Mouse (Mus musculus) kidney, embryonic 16.5 days (tissue): Measurements from ENCODE around the gene Rsph10b. TPM values are rescaled to one million over a fixed set of nuclear protein-coding genes. Genes with fewer than 3 reads are reported as not detected.
"Not testable (repeated sequence)": the region's sequence is repeated elsewhere in the genome, so short reads cannot be mapped to it uniquely, and the experiment has no call there.

ENCODE experiments used
- ATAC-seq: fragments of 200-750 bp; cut with Nextera tagmentation; 2 replicates; pipeline ENCODE4 v1.8.0; 2017; ENCODE audit warnings: moderate TSS enrichment; ENCODE audit not compliant: low FRiP score, low TSS enrichment
- H3K27ac ChIP-seq: fragments of 300-500 bp; sonication (generic); 2 replicates; pipeline ENCODE4 v1.5.1; 2014; ENCODE audit warnings: low read length
- H3K27me3 ChIP-seq: fragments of 300-500 bp; sonication (generic); 2 replicates; pipeline ENCODE4 v1.6.1; 2014; ENCODE audit warnings: low read length, control low read depth, mixed read lengths; ENCODE audit not compliant: insufficient read depth
- H3K36me3 ChIP-seq: fragments of 300-500 bp; sonication (generic); 2 replicates; pipeline ENCODE4 v1.6.1; 2014; ENCODE audit warnings: low read length, control low read depth, mixed read lengths; ENCODE audit not compliant: insufficient read depth
- H3K4me1 ChIP-seq: fragments of 300-500 bp; sonication (generic); 2 replicates; pipeline ENCODE4 v1.6.1; 2014; ENCODE audit warnings: low read length, control low read depth, mixed read lengths; ENCODE audit not compliant: insufficient read depth
- H3K4me2 ChIP-seq: fragments of 300-500 bp; sonication (generic); replicated peaks from 2 replicates; pipeline ENCODE4 v1.6.1; 2014; ENCODE audit warnings: low read depth, low read length
- H3K4me3 ChIP-seq: fragments of 300-500 bp; sonication (generic); 2 replicates; pipeline ENCODE4 v1.5.1; 2014; ENCODE audit warnings: mild to moderate bottlenecking, low read length
- H3K9ac ChIP-seq: fragments of 300-500 bp; sonication (generic); replicated peaks from 2 replicates; pipeline ENCODE4 v1.6.1; 2014; ENCODE audit warnings: low read length
- H3K9me3 ChIP-seq: fragments of 300-500 bp; sonication (generic); 2 replicates; pipeline ENCODE4 v1.6.1; 2016; ENCODE audit warnings: low read length, control low read depth
- WGBS: fragments of 180-500 bp; shearing (Covaris S2); extraction: QIAGEN DNeasy Blood & Tissue Kit; methylation state at CpG from one replicate; pipeline ENCODE4 v1.1.7; 2014; 5-methylcytosine and 5-hydroxymethylcytosine counted together
- polyA plus RNA-seq: library from polyadenylated mRNA; unstranded; fragments of >200 nt; fragmentation: Nextera tagmentation; extraction: Ambion mirVana; gene quantifications from 2 replicates; pipeline ENCODE4 v1.2.1, GENCODE M21; 2015

The Rsph10b gene
- polyA plus RNA-seq, 1 experiment from 2014 or later = 0.45 TPM

DNA sequence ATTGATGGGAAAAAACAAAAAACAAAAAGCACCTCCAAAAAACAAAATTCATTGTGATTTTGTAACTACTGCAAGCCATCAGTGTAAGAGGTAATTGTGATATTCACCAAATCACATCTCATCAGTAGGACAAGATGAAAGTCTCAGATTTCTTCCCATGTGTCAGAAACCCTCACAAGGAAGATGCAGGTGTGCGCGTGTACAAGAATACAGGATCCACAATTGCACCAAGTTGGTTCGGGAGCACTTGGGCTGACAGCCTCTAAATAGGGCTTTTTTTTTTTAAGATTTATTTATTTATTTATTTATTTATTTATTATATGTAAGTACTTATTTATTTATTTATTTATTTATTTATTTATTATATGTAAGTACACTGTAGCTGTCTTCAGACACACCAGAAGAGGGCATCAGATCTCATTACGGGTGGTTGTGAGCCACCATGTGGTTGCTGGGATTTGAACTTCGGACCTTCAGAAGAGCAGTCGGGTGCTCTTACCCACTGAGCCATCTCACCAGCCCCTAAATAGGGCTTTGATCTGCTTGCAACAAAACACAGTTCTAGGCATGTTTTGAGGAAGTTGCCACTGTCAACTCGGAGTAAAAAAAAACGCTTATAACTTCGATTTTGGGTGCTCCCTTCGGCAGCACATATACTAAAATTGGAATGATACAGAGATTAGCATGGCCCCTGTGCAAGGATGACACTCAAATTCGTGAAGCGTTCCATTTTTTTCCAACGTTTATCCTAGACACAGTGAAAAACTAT, 80.7 kb downstream of the Rsph10b start:
- peak overlapping the region; percentile 52 for H3K4me2 ChIP-seq
- WGBS = 65% methylated on average over 12 of the region's 13 CpGs
- H3K9me3 ChIP-seq, H3K27ac ChIP-seq, H3K9ac ChIP-seq, ATAC-seq, H3K27me3 ChIP-seq, H3K4me1 ChIP-seq: not testable (repeated sequence)
- H3K36me3 ChIP-seq = peaks cover 20% of the 10 kb centered on the region
- peak overlapping the region; percentile 98 for H3K4me3 ChIP-seq

DNA sequence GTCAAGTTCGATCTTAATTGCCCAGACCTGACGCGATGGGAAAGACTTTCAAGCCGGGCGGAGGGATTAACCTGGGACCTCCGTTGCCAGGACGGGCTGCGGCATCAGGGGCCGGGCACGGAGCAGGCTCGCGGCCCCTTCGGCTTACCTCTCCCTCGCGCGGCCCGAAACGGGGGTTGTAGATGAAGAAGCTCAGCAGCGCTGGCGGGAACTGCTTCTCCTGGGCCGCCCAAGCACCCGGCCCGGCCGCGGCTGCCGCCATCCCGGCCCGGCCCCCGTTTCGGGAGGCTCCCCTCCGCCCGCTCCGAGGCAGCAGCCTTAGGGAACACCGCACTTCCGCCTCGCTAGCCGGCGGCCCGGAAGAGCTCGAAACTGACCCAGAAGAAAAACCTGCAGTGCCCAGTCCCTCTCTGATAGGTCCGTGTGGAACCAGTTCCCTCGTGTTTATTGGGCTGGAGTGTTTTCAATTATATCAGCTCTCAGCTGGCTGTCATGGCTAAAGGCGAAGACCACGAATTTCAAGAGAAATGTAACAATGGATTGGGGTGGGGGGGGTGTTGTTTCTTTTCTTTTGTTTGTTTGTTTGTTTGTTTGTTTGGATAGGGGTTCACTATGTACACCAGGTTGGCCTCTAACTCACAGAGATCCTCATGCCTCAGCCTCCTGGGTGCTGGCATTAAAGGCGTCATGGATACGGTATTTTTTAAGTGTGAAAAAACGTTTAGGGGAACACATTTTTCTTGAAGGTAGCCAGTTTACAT, 81.9 kb downstream of the Rsph10b start, which contains the start of gene Ccz1:
Gene Ccz1, minus strand, starts transcription at position 327 of the 761 bp plus-strand sequence.
- Histone ChIP-seq H3K4me2 (peak within 1 kb of the TSS; percentile 52), H3K4me1 (0 out of 2 replicates have a peak, but pooled peaks cover 4% of the 10 kb centered on the region), H3K4me3 (peak within 1 kb of the TSS; percentile 98), H3K36me3 (peaks cover 9% of the 10 kb centered on the region), H3K9ac (peak within 1 kb of the TSS; percentile 94), H3K27ac (peak within 1 kb of the TSS; percentile 87), H3K9me3 (no peaks in the 10 kb centered on the region), H3K27me3 (no peaks in the 10 kb centered on the region)
- WGBS = 3% methylated on average over 47 of the region's 47 CpGs
- ATAC-seq = peak; percentile 99

DNA sequence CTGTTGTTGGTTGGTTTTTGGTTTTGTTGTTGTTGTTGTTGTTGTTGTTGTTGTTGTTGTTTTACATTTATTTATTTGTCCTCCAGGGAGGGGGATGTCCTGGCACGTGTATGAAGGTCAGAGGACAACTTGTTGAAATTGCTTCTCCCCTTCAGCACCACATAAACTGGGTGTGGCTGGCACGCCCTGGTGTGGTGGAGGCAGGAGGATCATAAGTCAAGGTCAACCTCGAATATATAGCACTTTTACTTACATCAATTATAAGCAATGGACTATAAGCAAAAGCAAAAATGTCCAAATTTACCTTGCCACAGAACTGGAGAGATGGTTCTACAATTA, 82.4 kb downstream of the Rsph10b start:
- H3K4me1 ChIP-seq = 0 out of 2 replicates have a peak, but pooled peaks cover 4% of the 10 kb centered on the region
- H3K4me2 ChIP-seq = peak overlapping the region; percentile 52
- no peaks in the 10 kb centered on the region for H3K27me3 ChIP-seq
- H3K36me3 ChIP-seq = peaks cover 8% of the 10 kb centered on the region
- no peak overlapping the region for H3K27ac ChIP-seq
- H3K9ac ChIP-seq = no peak overlapping the region
- no peaks in the 10 kb centered on the region for H3K9me3 ChIP-seq
- 66% methylated on average over 3 of the region's 3 CpGs for WGBS
- no peak for ATAC-seq
- peak overlapping the region; percentile 98 for H3K4me3 ChIP-seq

DNA sequence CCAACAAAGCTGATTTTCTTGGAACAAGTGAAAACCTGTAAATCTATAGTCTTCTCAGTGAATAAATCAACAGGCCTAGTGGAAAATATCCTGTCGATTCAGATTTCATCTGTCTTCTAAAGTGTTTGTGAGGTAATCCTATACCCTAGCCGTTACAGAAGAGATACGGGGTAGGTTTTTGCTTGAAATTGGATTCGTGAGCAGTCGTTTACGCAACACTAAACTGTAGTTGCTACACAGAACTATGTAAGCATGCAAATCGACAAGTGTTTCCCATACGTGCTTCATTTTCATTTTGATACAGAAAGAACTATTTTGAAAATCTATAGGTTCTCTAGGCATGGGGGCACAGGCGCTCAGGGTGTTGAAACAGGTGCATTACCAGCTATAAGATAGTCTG, 83.0 kb downstream of the Rsph10b start:
- no peak for ATAC-seq
- Histone ChIP-seq H3K4me2 (no peak overlapping the region), H3K4me3 (no peak overlapping the region), H3K9ac (no peak overlapping the region), H3K27me3 (no peaks in the 10 kb centered on the region), H3K4me1 (0 out of 2 replicates have a peak, but pooled peaks cover 4% of the 10 kb centered on the region), H3K27ac (no peak overlapping the region), H3K9me3 (no peaks in the 10 kb centered on the region), H3K36me3 (peaks cover 2% of the 10 kb centered on the region)
- WGBS = 52% methylated on average over 9 of the region's 9 CpGs

DNA sequence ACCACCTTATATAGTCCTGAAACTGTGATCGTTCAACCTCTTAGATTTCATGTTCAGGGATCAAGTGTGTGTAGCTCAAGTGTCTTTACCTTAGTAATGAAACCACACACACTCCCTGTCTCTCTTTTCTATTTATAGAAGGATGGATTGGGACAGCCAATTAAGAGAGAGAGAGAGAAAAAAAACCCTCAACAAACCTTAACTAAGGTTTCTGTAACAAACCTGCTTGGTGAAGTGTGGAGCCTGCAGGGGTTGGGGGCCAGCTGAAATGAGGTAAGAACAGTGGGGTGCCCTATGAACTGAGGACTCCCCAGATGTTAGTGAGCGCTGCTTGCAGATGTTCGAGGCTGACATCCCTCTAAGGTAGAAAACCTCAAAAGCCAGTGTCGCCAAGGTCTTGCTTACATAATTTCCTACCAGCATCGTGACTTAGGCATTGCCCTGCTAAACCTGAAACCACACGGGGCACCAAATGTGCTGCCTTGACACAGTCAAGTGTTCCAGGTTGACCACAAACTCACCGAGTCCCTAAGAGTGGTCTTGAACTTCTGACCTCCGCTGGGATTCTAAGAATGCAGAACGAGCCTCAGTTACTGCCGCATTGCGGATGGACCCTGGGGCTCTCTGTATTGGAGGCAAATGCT, 93.9 kb downstream of the Rsph10b start, which contains the start of gene Ocm:
Gene Ocm, minus strand, starts transcription at position 51 of the 644 bp plus-strand sequence.
- Histone ChIP-seq H3K4me1 (no peaks in the 10 kb centered on the region), H3K27me3 (no peaks in the 10 kb centered on the region), H3K9me3 (no peaks in the 10 kb centered on the region), H3K4me3 (no peak within 1 kb of the TSS), H3K36me3 (no peaks in the 10 kb centered on the region), H3K9ac (no peak within 1 kb of the TSS), H3K4me2 (no peak within 1 kb of the TSS), H3K27ac (no peak within 1 kb of the TSS)
- WGBS = 64% methylated on average over 11 of the region's 11 CpGs
- no peak for ATAC-seq

DNA sequence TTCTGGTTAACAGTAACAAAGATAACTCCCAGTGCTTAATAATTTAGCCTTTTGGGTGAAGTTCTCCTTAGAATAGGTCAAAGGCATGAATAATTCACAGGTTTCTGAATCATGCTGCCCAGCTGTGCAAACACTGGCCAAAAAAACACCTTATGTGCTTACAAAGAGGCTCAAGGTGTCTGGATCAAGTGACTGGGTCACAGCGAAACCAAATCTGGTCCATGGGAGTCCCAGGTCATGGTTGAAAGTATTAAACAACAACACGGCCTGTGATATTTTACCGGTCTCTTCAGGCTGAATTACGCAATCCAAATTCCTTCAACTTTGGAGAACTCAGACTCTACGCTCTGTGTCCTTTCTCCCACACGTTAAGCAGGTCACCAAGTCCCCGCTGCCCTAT, 99.7 kb downstream of the Rsph10b start:
- no peak overlapping the region for H3K4me3 ChIP-seq
- H3K27ac ChIP-seq = no peak overlapping the region
- no peak overlapping the region for H3K9ac ChIP-seq
- no peak for ATAC-seq
- H3K36me3 ChIP-seq = no peaks in the 10 kb centered on the region
- H3K4me1 ChIP-seq = no peaks in the 10 kb centered on the region
- H3K27me3 ChIP-seq = no peaks in the 10 kb centered on the region
- 28% methylated on average over 7 of the region's 7 CpGs for WGBS
- no peak overlapping the region for H3K4me2 ChIP-seq
- H3K9me3 ChIP-seq = no peaks in the 10 kb centered on the region

DNA sequence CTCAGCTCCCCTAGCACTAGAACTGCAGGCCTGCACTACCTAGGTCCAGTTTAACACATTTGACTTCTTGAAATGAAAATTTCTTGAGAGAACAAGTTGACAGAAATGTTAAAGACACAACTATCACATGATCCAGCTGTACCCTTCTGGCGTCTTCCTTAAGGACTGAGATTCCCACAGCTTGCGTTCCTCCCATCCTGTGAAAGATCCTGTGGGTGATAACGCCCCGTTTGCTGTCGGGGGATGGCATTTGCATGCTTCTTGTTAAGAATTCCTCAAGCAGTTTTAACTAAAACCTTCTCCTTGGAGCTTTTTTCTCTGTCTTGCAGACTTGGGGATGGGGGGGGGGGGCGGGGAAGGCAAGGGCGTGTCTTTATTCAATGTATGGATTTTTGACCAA, 101.7 kb downstream of the Rsph10b start:
- H3K27me3 ChIP-seq = no peaks in the 10 kb centered on the region
- H3K4me2 ChIP-seq = no peak overlapping the region
- peaks cover 3% of the 10 kb centered on the region; the same call in 1 of the 2 replicates for H3K9me3 ChIP-seq
- H3K9ac ChIP-seq = no peak overlapping the region
- H3K4me3 ChIP-seq = no peak overlapping the region
- no peak for ATAC-seq
- WGBS = 62% methylated on average over 7 of the region's 7 CpGs
- H3K36me3 ChIP-seq = no peaks in the 10 kb centered on the region
- no peak overlapping the region for H3K27ac ChIP-seq
- H3K4me1 ChIP-seq = no peaks in the 10 kb centered on the region

Other genes starting within 250 kb of the Rsph10b start
- 17.1 and 17.7 TPM in 2 replicates for gene Usp42, start 200.8 kb upstream of the Rsph10b start, polyA plus RNA-seq
- 41.5 and 44.3 TPM in 2 replicates for gene Eif2ak1, start 115.2 kb upstream of the Rsph10b start, polyA plus RNA-seq
- 0.29 and 0.62 TPM in 2 replicates for gene Ankrd61, start 35.4 kb upstream of the Rsph10b start, polyA plus RNA-seq
- gene Aimp2, start 23.2 kb upstream of the Rsph10b start, polyA plus RNA-seq = 103 and 110 TPM in 2 replicates
- gene Pms2, start 23.1 kb upstream of the Rsph10b start, polyA plus RNA-seq = 26.8 and 31.9 TPM in 2 replicates
- gene Gm42421, start 4.9 kb upstream of the Rsph10b start, polyA plus RNA-seq = 0.67 TPM in 1 of 2 replicates, not detected in the other
- gene Ccz1, start 81.8 kb downstream of the Rsph10b start, polyA plus RNA-seq = 86.7 and 89.2 TPM in 2 replicates
- 3.2 and 5.6 TPM in 2 replicates for gene Ocm, start 93.6 kb downstream of the Rsph10b start, polyA plus RNA-seq
- 5.6 and 6.5 TPM in 2 replicates for gene Lmtk2, start 167.4 kb downstream of the Rsph10b start, polyA plus RNA-seq